Mouse (Mus musculus) ES-Bruce4 (cell line): ENCODE results near the gene Zfp652.

Experiments
- CTCF ChIP-seq: IDR thresholded peaks from one replicate; pipeline ENCODE4 v1.8.1; 2011; ENCODE audit warnings: low read depth, low read length
- EP300 ChIP-seq: IDR thresholded peaks from 2 replicates; pipeline ENCODE4 v1.6.1; 2011; ENCODE audit warnings: low read depth, low read length; ENCODE audit not compliant: insufficient read depth
- POLR2A ChIP-seq: IDR thresholded peaks from one replicate; pipeline ENCODE4 v1.8.1; 2011; ENCODE audit warnings: low read length; ENCODE audit not compliant: insufficient read depth

DNA sequence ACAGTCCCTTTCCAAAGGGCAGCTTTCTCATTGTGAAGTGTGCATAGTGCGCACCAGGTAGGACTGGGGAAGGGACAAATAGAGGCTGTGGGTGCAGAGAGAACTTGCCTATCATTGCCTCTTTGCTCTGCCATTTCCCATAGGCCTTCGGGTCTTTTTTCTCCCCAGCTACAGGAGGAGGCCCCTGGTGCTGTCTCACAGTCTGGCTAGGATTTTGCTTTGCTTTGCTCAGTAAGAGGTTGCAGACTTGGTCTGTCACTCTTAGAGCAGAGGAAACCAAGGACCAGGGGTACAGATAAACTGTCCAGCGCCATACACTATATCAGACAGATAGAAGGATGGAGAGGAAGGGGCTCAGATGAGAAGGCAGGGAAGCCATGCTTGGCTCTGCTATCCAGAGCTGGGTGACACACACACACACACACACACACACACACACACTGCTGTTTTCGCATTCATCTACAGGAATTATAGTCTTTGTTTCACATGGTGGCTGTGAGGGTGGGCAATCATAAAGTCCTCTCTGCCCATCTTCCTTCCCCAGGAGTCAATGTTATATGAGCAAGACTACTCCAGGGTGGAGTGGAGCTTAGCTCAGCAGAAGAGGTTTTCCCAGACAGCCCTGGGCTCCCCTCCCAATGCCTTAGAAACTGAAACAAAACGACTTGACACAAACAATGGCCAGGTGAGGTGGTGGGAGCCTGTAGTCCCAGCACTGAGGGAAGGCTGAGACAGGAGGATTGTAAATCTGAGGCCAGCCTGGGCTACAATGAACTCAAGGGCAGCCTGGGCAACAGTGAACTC lies 128.4 kb downstream of the Zfp652 start:
- no peak for TF ChIP-seq CTCF
- TF ChIP-seq POLR2A = no peak
- TF ChIP-seq EP300 = no peak
